30 mouse cellular contexts compared by ENCODE assay signal in genomic region chrX:157388419-157388818, GRCm38 (mm10). TPM values are rescaled to one million over a fixed set of nuclear protein-coding genes. Genes with fewer than 3 reads are reported as not detected.
DNase-seq lines count a peak whose midpoint lies in the region; ATAC-seq and TF ChIP-seq lines count a peak whose summit lies in the region.
"Had no signal": no experiment of that assay in that cellular context is flagged by ENCODE, and none has a peak within 500 bp of the region (broad histone marks: within the 10 kb centered on the region; RNA-seq: fewer than 3 reads in every experiment).

No protein-coding gene starts in this region.

- no peak overlapping the region for H3K4me2 ChIP-seq in hindbrain, embryonic 14.5 days (replicated peaks)
- H3K4me2 ChIP-seq: forebrain, embryonic 13.5 days; heart, embryonic 13.5 days; liver, embryonic 15.5 days; lung, embryonic 14.5 days; midbrain, embryonic 15.5 days; neural tube, embryonic 15.5 days had no signal

- no peaks in the 10 kb centered on the region; the same call in 1 of the 2 replicates for H3K9me3 ChIP-seq in hindbrain, embryonic 14.5 days (ENCODE audit: control insufficient read depth, low read length)
- H3K9me3 ChIP-seq: forebrain, embryonic 13.5 days; heart, embryonic 13.5 days; liver, embryonic 15.5 days; midbrain, embryonic 15.5 days; neural tube, embryonic 15.5 days had no signal

- H3K9ac ChIP-seq in hindbrain, embryonic 14.5 days, result no peak overlapping the region
- H3K9ac ChIP-seq: forebrain, embryonic 13.5 days; heart, embryonic 13.5 days; liver, embryonic 15.5 days; lung, embryonic 14.5 days; midbrain, embryonic 15.5 days; neural tube, embryonic 15.5 days had no signal

- H3K27me3 ChIP-seq in hindbrain, embryonic 14.5 days (ENCODE audit: control insufficient read depth, insufficient read depth, low read length), result no peaks in the 10 kb centered on the region
- H3K27me3 ChIP-seq: forebrain, embryonic 13.5 days; heart, embryonic 13.5 days; liver, embryonic 15.5 days; midbrain, embryonic 15.5 days; neural tube, embryonic 15.5 days had no signal

- ATAC-seq in hindbrain, embryonic 14.5 days (ENCODE audit: low FRiP score), result no peak
- ATAC-seq: forebrain, embryonic 13.5 days; hindbrain, embryonic 16.5 days; midbrain, embryonic 15.5 days; Patski had no signal

- no peak overlapping the region for H3K4me3 ChIP-seq in left cerebral cortex, adult 2 months
- no peak overlapping the region for H3K4me3 ChIP-seq in hindbrain, embryonic 14.5 days (replicated peaks; ENCODE audit: low read length)
- H3K4me3 ChIP-seq: forebrain, embryonic 13.5 days; heart, embryonic 13.5 days; liver, embryonic 15.5 days; midbrain, embryonic 15.5 days; neural tube, embryonic 15.5 days had no signal

- intact Hi-C loops in left cerebral cortex, adult 2 months (cut with DNase I), result no loop called here
- intact Hi-C loops in left cerebral cortex, postnatal 36 days (cut with DNase I), result no loop called here

- no peak for TF ChIP-seq CTCF in left cerebral cortex, adult 2 months (IDR thresholded peaks at IDR 0.05)

- 85% methylated on average over 3 of the region's 3 CpGs for WGBS in hindbrain, embryonic 14.5 days

- no peaks in the 10 kb centered on the region for H3K36me3 ChIP-seq in hindbrain, embryonic 14.5 days (replicated peaks; ENCODE audit: control insufficient read depth, insufficient read depth)
- H3K36me3 ChIP-seq: heart, embryonic 13.5 days; liver, embryonic 15.5 days; midbrain, embryonic 15.5 days; neural tube, embryonic 15.5 days had no signal

- H3K27ac ChIP-seq in left cerebral cortex, adult 2 months, result no peak overlapping the region
- H3K27ac ChIP-seq in hindbrain, embryonic 14.5 days, result no peak overlapping the region
- H3K27ac ChIP-seq: forebrain, embryonic 13.5 days; heart, embryonic 13.5 days; liver, embryonic 15.5 days; midbrain, embryonic 15.5 days; neural tube, embryonic 15.5 days; stomach, postnatal 0 days had no signal

- peak; percentile 27 to 34 for DNase-seq in frontal cortex, postnatal 36 days (ENCODE audit: low spot score in 2 of 2)
- no peak for DNase-seq in frontal cortex, postnatal 25 days (ENCODE audit: low spot score in 2 of 2)
- DNase-seq in left cerebral cortex, adult 2 months (ENCODE audit: extremely low spot score in 1 of 2, low spot score in 2 of 2), result peak; percentile 10 to 19
- DNase-seq in left cerebral cortex, adult 11 months (ENCODE audit: low spot score), result no peak
- peak; percentile 9 for DNase-seq in CD4-positive helper T cell, adult 2 months (ENCODE audit: low read depth, low spot score)
- DNase-seq in left cerebral cortex, postnatal 36 days (ENCODE audit: low spot score in 2 of 2), result peak; percentile 14 to 21
- no peak for DNase-seq in hindbrain, embryonic 14.5 days (ENCODE audit: low spot score)
- DNase-seq: adrenal gland, postnatal 10 days; cerebellum, adult 11 months; cerebellum, adult 9-10 months; cerebellum, postnatal 36 days; gastrocnemius, postnatal 10 days; heart, postnatal 10 days; kidney, adult 18-20 months; kidney, postnatal 4 days; liver; lung, embryonic 14.5 days; lung, postnatal 14 days; retina, postnatal 1 day; spleen, adult 18-20 months; thymus, adult 18-20 months; thymus, postnatal 25 days had no signal

- no peaks in the 10 kb centered on the region for H3K4me1 ChIP-seq in hindbrain, embryonic 14.5 days (replicated peaks; ENCODE audit: control insufficient read depth, insufficient read depth, low read length)
- H3K4me1 ChIP-seq: forebrain, embryonic 13.5 days; heart, embryonic 13.5 days; liver, embryonic 15.5 days; midbrain, embryonic 15.5 days; neural tube, embryonic 15.5 days had no signal

RNA-seq across cellular contexts. Expression of gene Phex, which starts 26.7 kb away (rescaled TPM):
- under 1 TPM; 0.41 to 0.56 TPM for total RNA-seq in left cerebral cortex, adult 2 months (2021)
- under 1 TPM; 0.54 to 0.79 TPM for total RNA-seq in left cerebral cortex, postnatal 36 days (2021)
- 0.25 and 0.47 TPM in 2 replicates for polyA plus RNA-seq in hindbrain, embryonic 14.5 days (2014; fragmentation: Nextera tagmentation; extraction: Ambion mirVana)
- polyA plus RNA-seq: liver, embryonic 15.5 days had no signal

Comparison
In these comparisons a context has a peak if more than half of its experiments do, and no peak if none do; other contexts are left out.
1. DNase-seq: peak in frontal cortex, postnatal 36 days (2 of 2), left cerebral cortex, adult 2 months (2 of 2), CD4-positive helper T cell, adult 2 months (single experiment) and left cerebral cortex, postnatal 36 days (2 of 2); none in frontal cortex, postnatal 25 days (0 of 2), left cerebral cortex, adult 11 months (single experiment) and hindbrain, embryonic 14.5 days (single experiment).